Comparison of ENCODE assay signal across 7 mouse cellular contexts in the genomic region with DNA sequence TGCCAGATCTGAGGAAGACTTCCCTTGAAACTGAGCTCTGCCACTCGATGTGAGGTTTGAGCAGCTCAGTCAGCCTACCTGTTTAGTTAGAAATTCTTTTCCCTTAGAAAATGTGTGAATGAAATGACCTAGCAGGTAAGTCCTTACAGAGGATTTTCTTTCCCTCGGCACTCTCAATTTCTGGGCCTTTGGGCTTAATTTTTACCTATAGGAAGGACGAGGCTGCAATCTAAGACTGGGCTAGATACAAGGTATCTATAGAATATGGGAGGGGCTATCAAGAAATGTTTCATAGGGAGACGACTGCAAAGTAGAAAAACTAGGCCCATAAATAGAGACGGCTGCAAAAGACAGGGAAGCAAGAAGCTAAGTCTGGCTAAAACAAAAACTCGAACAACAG. TPM values are rescaled to one million over a fixed set of nuclear protein-coding genes. Genes with fewer than 3 reads are reported as not detected.
DNase-seq lines count a peak whose midpoint lies in the region; ATAC-seq and TF ChIP-seq lines count a peak whose summit lies in the region.

No protein-coding gene starts in this region.

- WGBS in lung, embryonic 14.5 days, result 4% methylated on average over 6 of the region's 6 CpGs
- WGBS in embryonic facial prominence, embryonic 12.5 days, result 10% methylated on average over 6 of the region's 6 CpGs
- 13% methylated on average over 6 of the region's 6 CpGs for WGBS in limb, embryonic 10.5 days
- 3% methylated on average over 6 of the region's 6 CpGs for WGBS in small intestine, adult 2 months

- no peaks in the 10 kb centered on the region for H3K9me3 ChIP-seq in lung, embryonic 14.5 days (ENCODE audit: low read depth, low read length)
- H3K9me3 ChIP-seq in embryonic facial prominence, embryonic 12.5 days, result no peaks in the 10 kb centered on the region
- H3K9me3 ChIP-seq in limb, embryonic 10.5 days (replicated peaks), result no peaks in the 10 kb centered on the region

- TF ChIP-seq POLR2A in small intestine, adult 2 months (IDR thresholded peaks at IDR 0.05; ENCODE audit: low read depth, low read length), result no peak

- H3K4me2 ChIP-seq in lung, embryonic 14.5 days, result peak overlapping the region; percentile 80
- H3K4me2 ChIP-seq in embryonic facial prominence, embryonic 12.5 days (replicated peaks), result peak overlapping the region; percentile 68

- no peaks in the 10 kb centered on the region for H3K27me3 ChIP-seq in lung, embryonic 14.5 days (ENCODE audit: insufficient read depth, low read length)
- no peaks in the 10 kb centered on the region for H3K27me3 ChIP-seq in embryonic facial prominence, embryonic 12.5 days
- no peaks in the 10 kb centered on the region for H3K27me3 ChIP-seq in limb, embryonic 10.5 days (ENCODE audit: low read depth, poor library complexity, severe bottlenecking)
- no peaks in the 10 kb centered on the region for H3K27me3 ChIP-seq in small intestine, adult 2 months (ENCODE audit: control insufficient read depth, insufficient read depth, low read length)

- 0 out of 2 replicates have a peak, but pooled peaks cover 4% of the 10 kb centered on the region for H3K4me1 ChIP-seq in lung, embryonic 14.5 days (ENCODE audit: insufficient read depth)
- 0 out of 2 replicates have a peak, but pooled peaks cover 3% of the 10 kb centered on the region for H3K4me1 ChIP-seq in embryonic facial prominence, embryonic 12.5 days
- peaks cover 13% of the 10 kb centered on the region for H3K4me1 ChIP-seq in limb, embryonic 10.5 days
- no peaks in the 10 kb centered on the region for H3K4me1 ChIP-seq in small intestine, adult 2 months (ENCODE audit: control insufficient read depth, insufficient read depth, insufficient read length, low read length)

- DNase-seq in lung, embryonic 14.5 days, result no peak
- no peak for DNase-seq in lung, postnatal 25 days (ENCODE audit: low spot score)
- no peak for DNase-seq in limb, embryonic 10.5 days (ENCODE audit: low spot score)
- no peak for DNase-seq in urinary bladder, postnatal 14 days (ENCODE audit: low spot score)
- no peak for DNase-seq in yolk sac, embryonic 10.5 days (ENCODE audit: low spot score)

- peak overlapping the region; percentile 60; the same call in 1 of the 2 replicates for H3K27ac ChIP-seq in lung, embryonic 14.5 days (ENCODE audit: low read depth)
- 0 out of 2 replicates have a peak overlapping the region, but pooled peaks have one; percentile 72 for H3K27ac ChIP-seq in embryonic facial prominence, embryonic 12.5 days
- H3K27ac ChIP-seq in limb, embryonic 10.5 days, result peak overlapping the region; percentile 86
- H3K27ac ChIP-seq in small intestine, adult 2 months (ENCODE audit: insufficient read depth, low read depth, low read length), result peak overlapping the region; percentile 13; the same call in 1 of the 2 replicates

- peaks cover 21% of the 10 kb centered on the region; the same call in 1 of the 2 replicates for H3K36me3 ChIP-seq in lung, embryonic 14.5 days (ENCODE audit: insufficient read depth)
- H3K36me3 ChIP-seq in embryonic facial prominence, embryonic 12.5 days, result peaks cover 9% of the 10 kb centered on the region
- H3K36me3 ChIP-seq in limb, embryonic 10.5 days, result peaks cover 29% of the 10 kb centered on the region
- 0 out of 2 replicates have a peak, but pooled peaks cover 6% of the 10 kb centered on the region for H3K36me3 ChIP-seq in small intestine, adult 2 months (ENCODE audit: control insufficient read depth, insufficient read depth, low read length)

- H3K9ac ChIP-seq in lung, embryonic 14.5 days, result peak overlapping the region; percentile 85
- H3K9ac ChIP-seq in embryonic facial prominence, embryonic 12.5 days, result peak overlapping the region; percentile 81

- ATAC-seq in lung, embryonic 14.5 days (ENCODE audit: insufficient read depth), result no peak
- ATAC-seq in embryonic facial prominence, embryonic 12.5 days (ENCODE audit: insufficient number of reproducible peaks, insufficient read depth, low FRiP score, low TSS enrichment), result no peak

- no peak for TF ChIP-seq CTCF in lung, embryonic 14.5 days (IDR thresholded peaks at IDR 0.05; ENCODE audit: low read depth)
- no peak for TF ChIP-seq CTCF in small intestine, adult 2 months (IDR thresholded peaks at IDR 0.05; ENCODE audit: extremely low read depth, insufficient read length, insufficient replicate concordance, low read depth, low read length)

- H3K4me3 ChIP-seq in lung, embryonic 14.5 days (ENCODE audit: low read depth, low read length), result peak overlapping the region; percentile 78
- H3K4me3 ChIP-seq in embryonic facial prominence, embryonic 12.5 days, result peak overlapping the region; percentile 65
- H3K4me3 ChIP-seq in limb, embryonic 10.5 days, result peak overlapping the region; percentile 66
- H3K4me3 ChIP-seq in small intestine, adult 2 months (ENCODE audit: low read depth, low read length), result peak overlapping the region; percentile 90

RNA-seq across cellular contexts. Expression of gene Rpa3, which starts 0.7 kb away (rescaled TPM):
- polyA plus RNA-seq in lung, embryonic 14.5 days (2014; fragmentation: Nextera tagmentation; extraction: Ambion mirVana), result 177 and 191 TPM in 2 replicates
- 179 and 181 TPM in 2 replicates for polyA plus RNA-seq in embryonic facial prominence, embryonic 12.5 days (2016; fragmentation: Nextera tagmentation; extraction: Ambion mirVana)
- polyA plus RNA-seq in limb, embryonic 10.5 days (2016; fragmentation: Nextera tagmentation; extraction: Ambion mirVana), result 182 and 200 TPM in 2 replicates
- 0.39 and 0.41 TPM in 2 replicates for polyA plus RNA-seq in small intestine, adult 2 months (2012; rRNA removed)

RNA-seq across cellular contexts. Expression of gene Umad1, which starts 0.8 kb away (rescaled TPM):
- 21.1 and 21.7 TPM in 2 replicates for polyA plus RNA-seq in lung, embryonic 14.5 days (2014; fragmentation: Nextera tagmentation; extraction: Ambion mirVana)
- polyA plus RNA-seq in embryonic facial prominence, embryonic 12.5 days (2016; fragmentation: Nextera tagmentation; extraction: Ambion mirVana), result 15.7 and 20.2 TPM in 2 replicates
- 14.4 and 15.3 TPM in 2 replicates for polyA plus RNA-seq in limb, embryonic 10.5 days (2016; fragmentation: Nextera tagmentation; extraction: Ambion mirVana)
- 6.4 and 9.0 TPM in 2 replicates for polyA plus RNA-seq in small intestine, adult 2 months (2012; rRNA removed)

RNA-seq across cellular contexts. Expression of gene Gm45062, which starts 0.9 kb away (rescaled TPM):
- 6.7 and 9.8 TPM in 2 replicates for polyA plus RNA-seq in lung, embryonic 14.5 days (2014; fragmentation: Nextera tagmentation; extraction: Ambion mirVana)
- 10.1 and 11.6 TPM in 2 replicates for polyA plus RNA-seq in embryonic facial prominence, embryonic 12.5 days (2016; fragmentation: Nextera tagmentation; extraction: Ambion mirVana)
- polyA plus RNA-seq in limb, embryonic 10.5 days (2016; fragmentation: Nextera tagmentation; extraction: Ambion mirVana), result 9.8 and 16.2 TPM in 2 replicates
- not detected in 2 replicates for polyA plus RNA-seq in small intestine, adult 2 months (2012; rRNA removed)

RNA-seq across cellular contexts. Expression of gene Mios, which starts 49.3 kb away (rescaled TPM):
- polyA plus RNA-seq in lung, embryonic 14.5 days (2014; fragmentation: Nextera tagmentation; extraction: Ambion mirVana), result 29.6 and 30.3 TPM in 2 replicates
- polyA plus RNA-seq in embryonic facial prominence, embryonic 12.5 days (2016; fragmentation: Nextera tagmentation; extraction: Ambion mirVana), result 31.0 and 34.7 TPM in 2 replicates
- 24.1 and 31.3 TPM in 2 replicates for polyA plus RNA-seq in limb, embryonic 10.5 days (2016; fragmentation: Nextera tagmentation; extraction: Ambion mirVana)
- polyA plus RNA-seq in small intestine, adult 2 months (2012; rRNA removed), result 0.37 and 0.43 TPM in 2 replicates

Comparison
In these comparisons a context has a peak if more than half of its experiments do, and no peak if none do; other contexts are left out.
1. H3K27ac ChIP-seq: peak in every context shown above with its lines; median percentile 86 in limb, embryonic 10.5 days; 72 in embryonic facial prominence, embryonic 12.5 days; 60 in lung, embryonic 14.5 days; 13 in small intestine, adult 2 months.
2. RNA of gene Rpa3, which starts 0.7 kb away (polyA plus RNA-seq): 182 to 200 TPM in limb, embryonic 10.5 days, 179 to 181 TPM in embryonic facial prominence, embryonic 12.5 days and 177 to 191 TPM in lung, embryonic 14.5 days; 0.39 to 0.41 TPM in small intestine, adult 2 months; every median in the first group is over 100 times any median in the second.
3. Peak in every context shown above with its lines, with median percentiles within 50 percentile points of each other: H3K4me3 ChIP-seq.